Mouse (Mus musculus) limb, embryonic 14.5 days (tissue): ENCODE results near the gene Vps13d. TPM values are rescaled to one million over a fixed set of nuclear protein-coding genes. Genes with fewer than 3 reads are reported as not detected.

Experiments used
- ATAC-seq: fragments of 200-750 bp; cut with Nextera tagmentation; 2 replicates; pipeline ENCODE4 v1.8.0; 2017; ENCODE audit warnings: low read depth, moderate number of reproducible peaks, moderate TSS enrichment; ENCODE audit not compliant: low FRiP score
- DNase-seq: peaks from one replicate; pipeline ENCODE4 v3.0.0-alpha.2; 2015; ENCODE audit warnings: low spot score
- H3K27ac ChIP-seq: fragments of 300-500 bp; sonication (generic); replicated peaks from 2 replicates; pipeline ENCODE4 v1.5.1; 2014; ENCODE audit warnings: low read depth, mild to moderate bottlenecking, low read length, moderate library complexity, mixed read lengths
- H3K27me3 ChIP-seq: fragments of 300-500 bp; sonication (generic); 2 replicates; pipeline ENCODE4 v1.6.1; 2014; ENCODE audit warnings: low read length, mixed read lengths; ENCODE audit not compliant: control insufficient read depth, insufficient read depth
- H3K36me3 ChIP-seq: fragments of 300-500 bp; sonication (generic); 2 replicates; pipeline ENCODE4 v1.6.1; 2014; ENCODE audit warnings: mild to moderate bottlenecking, low read length, moderate library complexity, mixed read lengths; ENCODE audit not compliant: control insufficient read depth, insufficient read depth
- H3K4me1 ChIP-seq: fragments of 300-500 bp; sonication (generic); 2 replicates; pipeline ENCODE4 v1.6.1; 2014; ENCODE audit warnings: antibody characterized with exemption, low read length, mixed read lengths; ENCODE audit not compliant: control insufficient read depth, insufficient read depth
- H3K4me2 ChIP-seq: fragments of 300-500 bp; sonication (generic); replicated peaks from 2 replicates; pipeline ENCODE4 v1.6.1; 2014; ENCODE audit warnings: low read depth, mild to moderate bottlenecking, low read length, moderate library complexity; ENCODE audit not compliant: severe bottlenecking
- H3K4me3 ChIP-seq: fragments of 300-500 bp; sonication (generic); replicated peaks from 2 replicates; pipeline ENCODE4 v1.5.1; 2014; ENCODE audit warnings: low read length
- H3K9ac ChIP-seq: fragments of 300-500 bp; sonication (generic); 2 replicates; pipeline ENCODE4 v1.6.1; 2014; ENCODE audit warnings: mild to moderate bottlenecking, low read depth, low read length, moderate library complexity; ENCODE audit not compliant: severe bottlenecking
- H3K9me3 ChIP-seq: fragments of 300-500 bp; sonication (generic); 2 replicates; pipeline ENCODE4 v1.6.1; 2016; ENCODE audit warnings: low read length; ENCODE audit not compliant: control insufficient read depth
- POLR2A ChIP-seq: fragments of 200-500 bp; IDR thresholded peaks from 2 replicates; pipeline ENCODE4 v1.8.0; 2012; ENCODE audit warnings: inconsistent platforms, mild to moderate bottlenecking, moderate library complexity, borderline replicate concordance; ENCODE audit not compliant: insufficient read depth, insufficient read length; ENCODE audit errors: extremely low read depth
- WGBS: fragments of 180-500 bp; shearing (Covaris S2); extraction: QIAGEN DNeasy Blood & Tissue Kit; methylation state at CpG from one replicate; pipeline ENCODE4 v1.1.7; 2014; 5-methylcytosine and 5-hydroxymethylcytosine counted together
- polyA plus RNA-seq, 2 experiments: library from polyadenylated mRNA; depleted of rRNA in 1 of 2; stranded (reverse) in 1 of 2; unstranded in 1 of 2; fragments of >200 nt; fragmentation: Nextera tagmentation in 1 of 2; extraction: Ambion mirVana in 1 of 2; gene quantifications; 2 replicates each; pipeline versions ENCODE4 v1.2.1 to v1.2.3; 2012 to 2014

Vps13d gene
- polyA plus RNA-seq, 2 experiments: 16.8 to 26.3 TPM

GRCm38 (mm10) chr4:145101823-145102718 is 92.7 kb downstream of the Vps13d start:
- peaks cover 69% of the 10 kb centered on the region for H3K36me3 ChIP-seq
- no peak overlapping the region for H3K9ac ChIP-seq
- no peak overlapping the region for H3K4me3 ChIP-seq
- no peak for DNase-seq
- TF ChIP-seq POLR2A: no peak
- 66% methylated on average over 6 of the region's 6 CpGs for WGBS
- H3K4me1 ChIP-seq: peaks cover 9% of the 10 kb centered on the region; the same call in 1 of the 2 replicates
- no peaks in the 10 kb centered on the region for H3K9me3 ChIP-seq
- H3K4me2 ChIP-seq: no peak overlapping the region
- ATAC-seq: no peak
- no peaks in the 10 kb centered on the region for H3K27me3 ChIP-seq
- no peak overlapping the region for H3K27ac ChIP-seq

GRCm38 (mm10) chr4:145099853-145100252 is 95.0 kb downstream of the Vps13d start:
- DNase-seq: no peak
- no peak overlapping the region for H3K4me2 ChIP-seq
- peaks cover 12% of the 10 kb centered on the region; the same call in 1 of the 2 replicates for H3K4me1 ChIP-seq
- no peak overlapping the region for H3K9ac ChIP-seq
- H3K27ac ChIP-seq: no peak overlapping the region
- H3K4me3 ChIP-seq: no peak overlapping the region
- no peaks in the 10 kb centered on the region for H3K9me3 ChIP-seq
- peaks cover 61% of the 10 kb centered on the region for H3K36me3 ChIP-seq
- no peaks in the 10 kb centered on the region for H3K27me3 ChIP-seq
- 90% methylated on average over 4 of the region's 6 CpGs for WGBS
- ATAC-seq: no peak
- no peak for TF ChIP-seq POLR2A

GRCm38 (mm10) chr4:145099344-145099743 is 95.5 kb downstream of the Vps13d start:
- Histone ChIP-seq H3K4me1 (peaks cover 12% of the 10 kb centered on the region; the same call in 1 of the 2 replicates), H3K9me3 (no peaks in the 10 kb centered on the region), H3K4me2 (no peak overlapping the region), H3K4me3 (no peak overlapping the region), H3K27ac (no peak overlapping the region), H3K27me3 (no peaks in the 10 kb centered on the region), H3K9ac (no peak overlapping the region), H3K36me3 (peaks cover 61% of the 10 kb centered on the region)
- no peak for ATAC-seq
- DNase-seq: no peak
- 90% methylated on average over 1 of the region's 1 CpGs for WGBS
- no peak for TF ChIP-seq POLR2A

DNA sequence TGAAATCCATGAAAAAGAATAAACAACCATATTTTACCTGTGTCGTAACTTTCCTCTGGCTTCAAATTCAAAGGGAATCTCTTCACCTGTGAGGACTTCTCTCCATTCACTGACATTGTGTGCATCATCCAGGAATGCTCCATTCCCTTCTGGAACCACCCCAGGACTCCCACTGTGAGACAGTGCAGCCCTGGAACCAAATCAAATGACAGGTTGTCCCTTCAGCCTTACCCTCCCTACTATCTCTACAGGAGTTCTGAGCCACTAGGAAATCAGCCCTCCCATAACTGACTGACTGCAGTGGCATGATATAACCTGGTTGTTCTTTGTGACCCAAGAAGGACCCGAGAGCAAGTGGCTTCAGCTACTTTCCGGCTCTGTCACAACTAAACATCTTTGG is 96.8 kb downstream of the Vps13d start:
- Histone ChIP-seq H3K4me2 (no peak overlapping the region), H3K27me3 (no peaks in the 10 kb centered on the region), H3K27ac (no peak overlapping the region), H3K4me3 (no peak overlapping the region), H3K9ac (no peak overlapping the region), H3K36me3 (peaks cover 65% of the 10 kb centered on the region), H3K9me3 (no peaks in the 10 kb centered on the region), H3K4me1 (peaks cover 12% of the 10 kb centered on the region; the same call in 1 of the 2 replicates)
- whole genome bisulfite sequencing: 94% methylated on average over 3 of the region's 3 CpGs
- no peak for TF ChIP-seq POLR2A
- DNase-seq (no peak), ATAC-seq (no peak)

DNA sequence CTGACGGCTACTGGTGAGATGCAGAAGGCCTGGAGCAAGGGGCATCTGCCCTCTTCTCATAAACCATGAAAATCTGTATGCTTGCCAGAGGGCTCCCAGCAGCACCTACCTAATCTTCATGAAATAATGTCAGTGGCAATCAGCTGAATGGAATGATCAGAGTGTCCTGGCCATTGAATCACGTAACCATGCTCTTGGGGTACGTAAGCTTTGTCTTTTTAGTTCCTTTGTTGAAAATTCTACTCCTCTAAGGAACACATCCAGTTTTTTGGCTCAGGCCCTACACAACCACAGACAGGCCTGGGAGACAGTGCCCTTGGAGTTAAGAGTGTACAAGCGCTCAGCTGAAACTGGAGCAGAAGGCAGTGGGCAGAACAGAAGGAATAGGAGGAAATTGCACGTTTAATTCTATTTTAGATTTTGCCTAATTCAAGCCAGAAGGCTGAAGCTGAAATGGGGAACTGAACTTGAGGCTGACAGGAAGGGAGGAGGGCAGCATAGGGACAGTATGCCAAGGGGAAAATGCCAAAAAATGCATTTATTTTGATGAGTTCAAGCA is 98.2 kb downstream of the Vps13d start:
- no peak for ATAC-seq
- Histone ChIP-seq H3K27me3 (no peaks in the 10 kb centered on the region), H3K27ac (no peak overlapping the region; the same call in 1 of the 2 replicates), H3K9me3 (no peaks in the 10 kb centered on the region), H3K36me3 (peaks cover 69% of the 10 kb centered on the region), H3K4me2 (no peak overlapping the region), H3K4me1 (peaks cover 12% of the 10 kb centered on the region; the same call in 1 of the 2 replicates), H3K9ac (no peak overlapping the region), H3K4me3 (no peak overlapping the region)
- 49% methylated on average over 5 of the region's 5 CpGs for WGBS
- no peak for DNase-seq
- TF ChIP-seq POLR2A: no peak
